8 mouse cellular contexts compared by ENCODE assay signal in the genomic region with DNA sequence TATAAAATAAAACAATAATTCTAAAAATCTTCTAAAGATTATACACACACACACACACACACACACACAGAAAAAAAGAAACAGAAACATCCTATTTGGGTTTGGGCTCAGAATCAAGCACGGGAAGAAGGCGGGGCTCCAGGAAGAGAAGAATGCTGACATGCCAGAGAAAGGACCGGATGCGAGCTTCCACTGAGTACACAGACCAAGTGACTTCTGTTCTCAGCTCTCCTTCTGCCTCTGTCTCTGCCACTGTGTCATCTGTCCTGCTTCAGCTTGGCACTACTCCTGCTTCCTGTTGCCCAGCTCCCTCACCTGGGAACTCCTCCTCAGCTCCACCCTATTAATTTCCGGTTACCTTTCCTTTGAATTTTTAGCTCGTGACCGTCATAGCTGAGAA. TPM values are rescaled to one million over a fixed set of nuclear protein-coding genes. Genes with fewer than 3 reads are reported as not detected.
A peak's percentile ranks its signal among the peaks of the same experiment; 100 is the strongest.
DNase-seq lines count a peak whose midpoint lies in the region; ATAC-seq lines count a peak whose summit lies in the region.

No protein-coding gene starts in this region.

- peaks cover 15% of the 10 kb centered on the region for H3K4me1 ChIP-seq in embryonic facial prominence, embryonic 13.5 days
- peaks cover 30% of the 10 kb centered on the region for H3K4me1 ChIP-seq in embryonic facial prominence, embryonic 10.5 days
- peaks cover 32 to 44% of the 10 kb centered on the region in 2 experiments for H3K4me1 ChIP-seq in heart, embryonic 14.5 days (ENCODE audit: control insufficient read depth in 2 of 2, insufficient read depth in 2 of 2, low read length in 2 of 2)
- H3K4me1 ChIP-seq in kidney, embryonic 15.5 days = peaks cover 29% of the 10 kb centered on the region

- no peak overlapping the region for H3K4me3 ChIP-seq in embryonic facial prominence, embryonic 13.5 days
- H3K4me3 ChIP-seq in embryonic facial prominence, embryonic 10.5 days = no peak overlapping the region
- H3K4me3 ChIP-seq in heart, embryonic 14.5 days (ENCODE audit: control insufficient read depth in 1 of 2, insufficient read depth in 1 of 2, low read depth in 1 of 2, low read length in 2 of 2) = no peak overlapping the region
- no peak overlapping the region for H3K4me3 ChIP-seq in kidney, embryonic 15.5 days (replicated peaks)

- H3K27me3 ChIP-seq in embryonic facial prominence, embryonic 13.5 days = no peaks in the 10 kb centered on the region
- H3K27me3 ChIP-seq in embryonic facial prominence, embryonic 10.5 days (replicated peaks; ENCODE audit: low read depth, poor library complexity, severe bottlenecking) = no peaks in the 10 kb centered on the region
- H3K27me3 ChIP-seq in heart, embryonic 14.5 days (ENCODE audit: control insufficient read depth, insufficient read depth, low read length) = no peaks in the 10 kb centered on the region
- H3K27me3 ChIP-seq in kidney, embryonic 15.5 days = no peaks in the 10 kb centered on the region

- DNase-seq in embryonic facial prominence, embryonic 10.5 days (ENCODE audit: low spot score) = no peak
- peak; percentile 33 to 40 for DNase-seq in CD8-positive naive resting alpha-beta T cell, adult 2 months (ENCODE audit: low read depth in 2 of 2, low spot score in 2 of 2)
- DNase-seq in naive thymus-derived CD4-positive, alpha-beta T cell, adult 2 months (ENCODE audit: low read depth) = peak; percentile 76
- no peak for DNase-seq in testis, postnatal 14 days (ENCODE audit: low spot score)
- DNase-seq in right cerebral cortex, adult 2 months (ENCODE audit: low spot score in 2 of 2) = no peak

- peak overlapping the region; percentile 9; the same call in 1 of the 2 replicates for H3K4me2 ChIP-seq in embryonic facial prominence, embryonic 13.5 days
- H3K4me2 ChIP-seq in heart, embryonic 14.5 days (ENCODE audit: low read length) = peak overlapping the region; percentile 30; the same call in 1 of the 2 replicates
- peak overlapping the region; percentile 19; the same call in 1 of the 2 replicates for H3K4me2 ChIP-seq in kidney, embryonic 15.5 days

- no peak for ATAC-seq in embryonic facial prominence, embryonic 13.5 days (ENCODE audit: insufficient number of reproducible peaks, insufficient read depth, low FRiP score, low TSS enrichment, low read depth)
- peak; percentile 62; the same call in 1 of the 2 replicates for ATAC-seq in heart, embryonic 14.5 days (ENCODE audit: insufficient number of reproducible peaks, insufficient read depth, low FRiP score, low read depth)
- no peak for ATAC-seq in kidney, embryonic 15.5 days (replicated peaks; ENCODE audit: low FRiP score)

- peak overlapping the region; percentile 41 for H3K27ac ChIP-seq in embryonic facial prominence, embryonic 13.5 days
- H3K27ac ChIP-seq in embryonic facial prominence, embryonic 10.5 days (replicated peaks) = no peak overlapping the region
- peak overlapping the region; percentile 67 to 76 for H3K27ac ChIP-seq in heart, embryonic 14.5 days (replicated peaks in 1 of 2; ENCODE audit: control insufficient read depth in 1 of 2, insufficient read depth in 1 of 2, low read depth in 2 of 2, low read length in 2 of 2)
- H3K27ac ChIP-seq in kidney, embryonic 15.5 days = peak overlapping the region; percentile 87

- no peaks in the 10 kb centered on the region for H3K9me3 ChIP-seq in embryonic facial prominence, embryonic 13.5 days
- no peaks in the 10 kb centered on the region for H3K9me3 ChIP-seq in embryonic facial prominence, embryonic 10.5 days
- no peaks in the 10 kb centered on the region for H3K9me3 ChIP-seq in heart, embryonic 14.5 days (ENCODE audit: control insufficient read depth, low read length)
- H3K9me3 ChIP-seq in kidney, embryonic 15.5 days (replicated peaks) = no peaks in the 10 kb centered on the region

- H3K36me3 ChIP-seq in embryonic facial prominence, embryonic 13.5 days = no peaks in the 10 kb centered on the region
- H3K36me3 ChIP-seq in embryonic facial prominence, embryonic 10.5 days (replicated peaks) = no peaks in the 10 kb centered on the region
- H3K36me3 ChIP-seq in heart, embryonic 14.5 days (ENCODE audit: control insufficient read depth, insufficient read depth, low read length) = no peaks in the 10 kb centered on the region
- no peaks in the 10 kb centered on the region for H3K36me3 ChIP-seq in kidney, embryonic 15.5 days

- no peak overlapping the region for H3K9ac ChIP-seq in embryonic facial prominence, embryonic 13.5 days
- H3K9ac ChIP-seq in heart, embryonic 14.5 days (ENCODE audit: low read length) = 0 out of 2 replicates have a peak overlapping the region, but pooled peaks have one; percentile 41
- H3K9ac ChIP-seq in kidney, embryonic 15.5 days = 0 out of 2 replicates have a peak overlapping the region, but pooled peaks have one; percentile 7

- WGBS in embryonic facial prominence, embryonic 13.5 days = 43% methylated on average over 7 of the region's 7 CpGs
- WGBS in embryonic facial prominence, embryonic 10.5 days = 57% methylated on average over 7 of the region's 7 CpGs
- WGBS in heart, embryonic 14.5 days = 46% methylated on average over 7 of the region's 7 CpGs
- 52% methylated on average over 7 of the region's 7 CpGs for WGBS in kidney, embryonic 15.5 days

RNA-seq across cellular contexts. Expression of a gene that starts 12.5 kb away (rescaled TPM):
- polyA plus RNA-seq in embryonic facial prominence, embryonic 13.5 days (2015; fragmentation: Nextera tagmentation; extraction: Ambion mirVana) = 18.1 and 22.8 TPM in 2 replicates
- 24.4 and 25.1 TPM in 2 replicates for polyA plus RNA-seq in embryonic facial prominence, embryonic 10.5 days (2016; fragmentation: Nextera tagmentation; extraction: Ambion mirVana)
- polyA plus RNA-seq in heart, embryonic 14.5 days (2014; fragmentation: Nextera tagmentation; extraction: Ambion mirVana) = 28.7 and 29.7 TPM in 2 replicates
- 16.5 and 19.3 TPM in 2 replicates for polyA plus RNA-seq in kidney, embryonic 15.5 days (2015; fragmentation: Nextera tagmentation; extraction: Ambion mirVana)

RNA-seq across cellular contexts. Expression of a gene that starts 41.4 kb away (rescaled TPM):
- 57.2 and 59.2 TPM in 2 replicates for polyA plus RNA-seq in embryonic facial prominence, embryonic 13.5 days (2015; fragmentation: Nextera tagmentation; extraction: Ambion mirVana)
- polyA plus RNA-seq in embryonic facial prominence, embryonic 10.5 days (2016; fragmentation: Nextera tagmentation; extraction: Ambion mirVana) = 43.9 and 46.4 TPM in 2 replicates
- polyA plus RNA-seq in heart, embryonic 14.5 days (2014; fragmentation: Nextera tagmentation; extraction: Ambion mirVana) = 18.1 and 25.1 TPM in 2 replicates
- 44.5 and 47.7 TPM in 2 replicates for polyA plus RNA-seq in kidney, embryonic 15.5 days (2015; fragmentation: Nextera tagmentation; extraction: Ambion mirVana)

RNA-seq across cellular contexts. Expression of a gene that starts 50.3 kb away (rescaled TPM):
- 0.87 and 1.5 TPM in 2 replicates for polyA plus RNA-seq in embryonic facial prominence, embryonic 13.5 days (2015; fragmentation: Nextera tagmentation; extraction: Ambion mirVana)
- polyA plus RNA-seq in embryonic facial prominence, embryonic 10.5 days (2016; fragmentation: Nextera tagmentation; extraction: Ambion mirVana) = 0.54 and 0.60 TPM in 2 replicates
- polyA plus RNA-seq in heart, embryonic 14.5 days (2014; fragmentation: Nextera tagmentation; extraction: Ambion mirVana) = 0.35 and 0.36 TPM in 2 replicates
- 0.45 and 0.64 TPM in 2 replicates for polyA plus RNA-seq in kidney, embryonic 15.5 days (2015; fragmentation: Nextera tagmentation; extraction: Ambion mirVana)

RNA-seq across cellular contexts. Expression of a gene that starts 58.9 kb away (rescaled TPM):
- 4.6 and 5.8 TPM in 2 replicates for polyA plus RNA-seq in embryonic facial prominence, embryonic 13.5 days (2015; fragmentation: Nextera tagmentation; extraction: Ambion mirVana)
- polyA plus RNA-seq in embryonic facial prominence, embryonic 10.5 days (2016; fragmentation: Nextera tagmentation; extraction: Ambion mirVana) = 5.3 and 6.4 TPM in 2 replicates
- 2.6 and 3.6 TPM in 2 replicates for polyA plus RNA-seq in heart, embryonic 14.5 days (2014; fragmentation: Nextera tagmentation; extraction: Ambion mirVana)
- 5.1 and 5.5 TPM in 2 replicates for polyA plus RNA-seq in kidney, embryonic 15.5 days (2015; fragmentation: Nextera tagmentation; extraction: Ambion mirVana)

RNA-seq across cellular contexts. Expression of a gene that starts 59.1 kb away (rescaled TPM):
- polyA plus RNA-seq in embryonic facial prominence, embryonic 13.5 days (2015; fragmentation: Nextera tagmentation; extraction: Ambion mirVana) = 0.21 and 0.29 TPM in 2 replicates
- polyA plus RNA-seq in embryonic facial prominence, embryonic 10.5 days (2016; fragmentation: Nextera tagmentation; extraction: Ambion mirVana) = 0.31 and 0.34 TPM in 2 replicates
- polyA plus RNA-seq in heart, embryonic 14.5 days (2014; fragmentation: Nextera tagmentation; extraction: Ambion mirVana) = 0.22 TPM in 1 of 2 replicates, not detected in the other
- polyA plus RNA-seq in kidney, embryonic 15.5 days (2015; fragmentation: Nextera tagmentation; extraction: Ambion mirVana) = 0.15 and 0.25 TPM in 2 replicates

Comparison
In these comparisons a context has a peak if more than half of its experiments do, and no peak if none do; other contexts are left out.
1. DNase-seq: peak in CD8-positive naive resting alpha-beta T cell, adult 2 months (2 of 2) and naive thymus-derived CD4-positive, alpha-beta T cell, adult 2 months (single experiment); none in embryonic facial prominence, embryonic 10.5 days (single experiment), testis, postnatal 14 days (single experiment) and right cerebral cortex, adult 2 months (0 of 2).
2. Peak in every context shown above with its lines, with median percentiles within 50 percentile points of each other: H3K4me2 ChIP-seq.